Mouse (Mus musculus) liver, embryonic 11.5 days (tissue): ENCODE data around the gene Fmnl1. TPM values are rescaled to one million over a fixed set of nuclear protein-coding genes. Genes with fewer than 3 reads are reported as not detected.
A peak's percentile ranks its signal among the peaks of the same experiment; 100 is the strongest.

Experiments
- ATAC-seq: fragments of 200-750 bp; cut with Nextera tagmentation; replicated peaks from 2 replicates; pipeline ENCODE4 v1.8.0; 2017; ENCODE audit warnings: moderate number of reproducible peaks, mild to moderate bottlenecking, moderate TSS enrichment, moderate library complexity; ENCODE audit not compliant: low FRiP score
- DNase-seq: peaks from one replicate; pipeline ENCODE4 v3.0.0-alpha.2; 2017; ENCODE audit warnings: low spot score
- H3K27ac ChIP-seq: fragments of 300-500 bp; sonication (generic); 2 replicates; pipeline ENCODE4 v1.5.1; 2014; ENCODE audit warnings: mild to moderate bottlenecking, low read depth, low read length, control low read depth
- H3K27me3 ChIP-seq: fragments of 300-500 bp; sonication (generic); replicated peaks from 2 replicates; pipeline ENCODE4 v1.6.1; 2014; ENCODE audit warnings: low read length, mixed read lengths; ENCODE audit not compliant: control insufficient read depth, insufficient read depth
- H3K36me3 ChIP-seq: fragments of 300-500 bp; sonication (generic); 2 replicates; pipeline ENCODE4 v1.6.1; 2014; ENCODE audit warnings: mild to moderate bottlenecking, low read length, moderate library complexity, mixed read lengths; ENCODE audit not compliant: control insufficient read depth, insufficient read depth
- H3K4me1 ChIP-seq: fragments of 300-500 bp; sonication (generic); replicated peaks from 2 replicates; pipeline ENCODE4 v1.6.1; 2014; ENCODE audit warnings: low read length, mixed read lengths; ENCODE audit not compliant: control insufficient read depth, insufficient read depth
- H3K4me2 ChIP-seq: fragments of 300-500 bp; sonication (generic); 2 replicates; pipeline ENCODE4 v1.6.1; 2014; ENCODE audit warnings: mild to moderate bottlenecking, control low read depth, moderate library complexity
- H3K4me3 ChIP-seq: fragments of 300-500 bp; sonication (generic); 2 replicates; pipeline ENCODE4 v1.5.1; 2014; ENCODE audit warnings: low read depth, low read length, control low read depth
- H3K9ac ChIP-seq: fragments of 300-500 bp; sonication (generic); 2 replicates; pipeline ENCODE4 v1.6.1; 2014; ENCODE audit warnings: low read depth, low read length, control low read depth
- H3K9me3 ChIP-seq: fragments of 300-500 bp; sonication (generic); 2 replicates; pipeline ENCODE4 v1.6.1; 2016; ENCODE audit warnings: low read length, inconsistent platforms, mixed read lengths; ENCODE audit not compliant: control insufficient read depth
- WGBS: fragments of 180-500 bp; shearing (Covaris S2); extraction: QIAGEN DNeasy Blood & Tissue Kit; methylation state at CpG from one replicate; pipeline ENCODE4 v1.1.7; 2014; 5-methylcytosine and 5-hydroxymethylcytosine counted together
- polyA plus RNA-seq: library from polyadenylated mRNA; unstranded; fragments of >200 nt; fragmentation: Nextera tagmentation; extraction: Ambion mirVana; gene quantifications from 2 replicates; pipeline ENCODE4 v1.2.1, GENCODE M21; 2014

The Fmnl1 gene
- polyA plus RNA-seq, 1 experiment from 2014 or later: 6.3 TPM

GRCm38 (mm10) chr11:103192956-103193824 lies 22.3 kb downstream of the Fmnl1 start:
- H3K27ac ChIP-seq: no peak overlapping the region
- no peak for DNase-seq
- no peak overlapping the region for H3K4me3 ChIP-seq

GRCm38 (mm10) chr11:103193825-103194168 lies 22.9 kb downstream of the Fmnl1 start:
- no peak for ATAC-seq
- peaks cover 2% of the 10 kb centered on the region; the same call in 1 of the 2 replicates for H3K4me1 ChIP-seq
- DNase-seq: no peak

More at GRCm38 (mm10) chr11:103192956-103193824, 22.3 kb downstream of the Fmnl1 start:
- 50% methylated on average over 44 of the region's 44 CpGs for WGBS
- Histone ChIP-seq H3K4me1 (no peaks in the 10 kb centered on the region), H3K9ac (no peak overlapping the region), H3K36me3 (no peaks in the 10 kb centered on the region), H3K27me3 (peaks cover 63% of the 10 kb centered on the region), H3K4me2 (0 out of 2 replicates have a peak overlapping the region, but pooled peaks have one; percentile 22), H3K9me3 (no peaks in the 10 kb centered on the region)
- no peak; the same call in 1 of the 2 replicates for ATAC-seq

GRCm38 (mm10) chr11:103195236-103195635 lies 24.3 kb downstream of the Fmnl1 start:
- WGBS: 88% methylated on average over 18 of the region's 18 CpGs
- H3K36me3 ChIP-seq: no peaks in the 10 kb centered on the region
- H3K9ac ChIP-seq: no peak overlapping the region
- H3K4me2 ChIP-seq: no peak overlapping the region
- ATAC-seq (no peak), DNase-seq (no peak)
- H3K9me3 ChIP-seq: no peaks in the 10 kb centered on the region
- H3K4me3 ChIP-seq: no peak overlapping the region
- H3K27me3 ChIP-seq: peaks cover 84% of the 10 kb centered on the region
- H3K4me1 ChIP-seq: peaks cover 5% of the 10 kb centered on the region; the same call in 1 of the 2 replicates
- no peak overlapping the region for H3K27ac ChIP-seq

More at GRCm38 (mm10) chr11:103193825-103194168, 22.9 kb downstream of the Fmnl1 start:
- Histone ChIP-seq H3K4me2 (no peak overlapping the region), H3K36me3 (no peaks in the 10 kb centered on the region), H3K9ac (no peak overlapping the region), H3K27me3 (peaks cover 70% of the 10 kb centered on the region), H3K27ac (no peak overlapping the region), H3K4me3 (no peak overlapping the region), H3K9me3 (no peaks in the 10 kb centered on the region)
- 64% methylated on average over 9 of the region's 9 CpGs for WGBS

- ATAC-seq (no peak), DNase-seq (no peak)
- H3K9ac ChIP-seq: no peak overlapping the region
- peaks cover 87% of the 10 kb centered on the region for H3K27me3 ChIP-seq
- no peak overlapping the region for H3K4me2 ChIP-seq
- H3K9me3 ChIP-seq: no peaks in the 10 kb centered on the region
- no peaks in the 10 kb centered on the region for H3K36me3 ChIP-seq
- no peak overlapping the region for H3K27ac ChIP-seq
- 85% methylated on average over 5 of the region's 5 CpGs for WGBS
- H3K4me3 ChIP-seq: no peak overlapping the region
- H3K4me1 ChIP-seq: peaks cover 5% of the 10 kb centered on the region; the same call in 1 of the 2 replicates
Measured at GRCm38 (mm10) chr11:103195656-103196055, 24.7 kb downstream of the Fmnl1 start.

DNA sequence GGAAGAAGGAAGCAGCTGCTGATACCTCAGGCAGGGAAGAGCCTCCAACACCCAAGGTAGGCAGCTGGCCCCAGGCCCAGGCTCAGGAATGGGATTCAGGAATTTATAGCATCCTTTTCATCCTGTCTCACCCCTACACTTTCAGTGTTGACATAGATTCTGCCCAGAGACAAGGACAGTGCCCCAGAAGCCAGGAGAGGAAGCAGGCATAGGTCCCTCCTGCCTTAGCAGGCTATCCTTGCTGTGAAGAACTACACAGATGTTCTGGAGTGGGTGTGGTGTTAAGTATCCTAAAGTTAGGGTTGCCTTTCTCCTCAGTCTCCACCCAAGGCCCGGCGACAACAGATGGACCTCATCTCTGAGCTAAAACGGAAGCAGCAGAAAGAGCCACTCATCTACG lies 26.4 kb downstream of the Fmnl1 start:
- WGBS: 77% methylated on average over 4 of the region's 4 CpGs
- peaks cover 5% of the 10 kb centered on the region; the same call in 1 of the 2 replicates for H3K4me1 ChIP-seq
- no peaks in the 10 kb centered on the region for H3K9me3 ChIP-seq
- no peaks in the 10 kb centered on the region for H3K36me3 ChIP-seq
- no peak overlapping the region for H3K4me3 ChIP-seq
- H3K27ac ChIP-seq: no peak overlapping the region
- H3K27me3 ChIP-seq: peaks cover 81% of the 10 kb centered on the region
- H3K9ac ChIP-seq: no peak overlapping the region
- no peak overlapping the region for H3K4me2 ChIP-seq
- DNase-seq (no peak), ATAC-seq (no peak)

DNA sequence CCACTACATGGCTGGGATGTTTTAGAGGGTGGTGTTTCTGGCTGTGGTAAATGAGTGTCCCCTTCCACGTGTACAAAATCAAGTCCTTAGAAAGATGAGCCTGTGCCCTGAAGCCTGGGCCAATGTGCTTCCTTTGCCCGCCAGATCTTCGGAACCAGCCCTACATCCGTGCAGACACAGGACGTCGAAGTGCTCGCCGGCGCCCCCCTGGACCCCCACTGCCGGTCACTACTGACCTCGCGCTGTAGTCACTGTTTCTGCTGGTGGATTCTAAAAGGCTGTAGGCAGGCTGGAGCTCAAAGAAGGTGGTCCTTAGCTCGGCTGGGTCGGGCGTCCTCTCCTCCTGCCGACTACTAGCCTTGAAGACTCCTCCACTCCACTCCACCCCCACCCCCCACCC lies 27.4 kb downstream of the Fmnl1 start:
- ATAC-seq (no peak), DNase-seq (no peak)
- peaks cover 5% of the 10 kb centered on the region; the same call in 1 of the 2 replicates for H3K4me1 ChIP-seq
- no peak overlapping the region for H3K9ac ChIP-seq
- H3K4me3 ChIP-seq: no peak overlapping the region
- H3K27ac ChIP-seq: no peak overlapping the region
- peaks cover 71% of the 10 kb centered on the region for H3K27me3 ChIP-seq
- H3K9me3 ChIP-seq: no peaks in the 10 kb centered on the region
- WGBS: 36% methylated on average over 16 of the region's 16 CpGs
- H3K36me3 ChIP-seq: no peaks in the 10 kb centered on the region
- peak overlapping the region; percentile 64; the same call in 1 of the 2 replicates for H3K4me2 ChIP-seq

GRCm38 (mm10) chr11:103198911-103199803 lies 28.2 kb downstream of the Fmnl1 start:
- Histone ChIP-seq H3K4me2 (peak overlapping the region; percentile 64), H3K4me1 (peaks cover 5% of the 10 kb centered on the region; the same call in 1 of the 2 replicates), H3K27ac (no peak overlapping the region), H3K9me3 (no peaks in the 10 kb centered on the region), H3K36me3 (no peaks in the 10 kb centered on the region), H3K9ac (no peak overlapping the region), H3K27me3 (peaks cover 63% of the 10 kb centered on the region), H3K4me3 (peak overlapping the region; percentile 32)
- 22% methylated on average over 55 of the region's 59 CpGs for WGBS
- DNase-seq (no peak), ATAC-seq (no peak)

GRCm38 (mm10) chr11:103201664-103202063 lies 30.8 kb downstream of the Fmnl1 start:
- peaks cover 5% of the 10 kb centered on the region; the same call in 1 of the 2 replicates for H3K4me1 ChIP-seq
- H3K4me2 ChIP-seq: no peak overlapping the region
- WGBS: 39% methylated on average over 6 of the region's 6 CpGs
- H3K36me3 ChIP-seq: no peaks in the 10 kb centered on the region
- no peak for DNase-seq
- ATAC-seq: no peak
- no peak overlapping the region for H3K9ac ChIP-seq
- no peak overlapping the region for H3K27ac ChIP-seq
- H3K4me3 ChIP-seq: no peak overlapping the region
- no peaks in the 10 kb centered on the region for H3K9me3 ChIP-seq
- H3K27me3 ChIP-seq: peaks cover 48% of the 10 kb centered on the region
